ENCODE assay signal across 8 mouse cellular contexts in the genomic region with DNA sequence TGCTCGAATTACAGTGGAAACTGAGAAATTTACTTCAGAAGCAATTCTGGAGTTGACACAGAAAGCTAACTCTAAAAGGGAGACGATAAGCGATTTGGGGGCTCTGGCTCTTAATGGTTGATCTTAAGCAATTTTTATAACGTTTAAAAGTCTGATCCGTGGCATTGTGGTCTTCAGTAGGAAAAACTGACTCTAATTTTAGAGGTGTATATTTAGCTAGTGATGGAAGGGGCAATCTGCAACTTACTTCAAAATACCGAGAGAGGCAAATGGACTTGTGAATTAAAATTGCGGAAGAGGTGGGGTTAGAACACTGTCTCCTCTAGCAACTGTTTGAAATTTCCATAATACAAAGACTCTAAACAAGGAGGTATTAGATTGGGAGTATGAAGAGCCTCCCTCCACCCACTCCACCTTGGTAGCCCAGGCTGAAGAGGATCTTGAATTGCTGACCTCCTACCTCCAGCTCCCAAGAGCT. TPM values are rescaled to one million over a fixed set of nuclear protein-coding genes. Genes with fewer than 3 reads are reported as not detected.
DNase-seq lines count a peak whose midpoint lies in the region; ATAC-seq and TF ChIP-seq lines count a peak whose summit lies in the region.

No protein-coding gene starts in this region.

- TF ChIP-seq POLR2A in liver, adult 2 months (IDR thresholded peaks at IDR 0.05; ENCODE audit: extremely low read depth, insufficient read depth, low read length), result no peak

- peak overlapping the region; percentile 32 for H3K4me3 ChIP-seq in liver, adult 2 months (ENCODE audit: insufficient read depth, low read depth, low read length)
- H3K4me3 ChIP-seq in forebrain, embryonic 16.5 days (replicated peaks; ENCODE audit: low read length), result no peak overlapping the region
- peak overlapping the region; percentile 48 for H3K4me3 ChIP-seq in liver, embryonic 12.5 days

- H3K4me1 ChIP-seq in liver, adult 2 months (ENCODE audit: control insufficient read depth, insufficient read depth, low read length), result peaks cover 6% of the 10 kb centered on the region
- H3K4me1 ChIP-seq in forebrain, embryonic 16.5 days (replicated peaks; ENCODE audit: control insufficient read depth, insufficient read depth, low read length), result peaks cover 13% of the 10 kb centered on the region
- H3K4me1 ChIP-seq in liver, embryonic 12.5 days, result 0 out of 2 replicates have a peak, but pooled peaks cover 13% of the 10 kb centered on the region

- H3K4me2 ChIP-seq in forebrain, embryonic 16.5 days (ENCODE audit: low read length), result peak overlapping the region; percentile 49
- H3K4me2 ChIP-seq in liver, embryonic 12.5 days, result peak overlapping the region; percentile 60

- no peak for DNase-seq in liver, adult 2 months (ENCODE audit: extremely low read depth, low read depth, low spot score)
- no peak for DNase-seq in liver
- DNase-seq in splenic B cell, adult 2 months (ENCODE audit: low read depth, low spot score), result peak; percentile 67
- no peak for DNase-seq in adrenal gland, postnatal 10 days
- DNase-seq in gastrocnemius, postnatal 14 days, result no peak
- no peak for DNase-seq in yolk sac, embryonic 10.5 days (ENCODE audit: low spot score)

- no peak for TF ChIP-seq CTCF in liver, adult 2 months (IDR thresholded peaks at IDR 0.05; ENCODE audit: low read depth, low read length)

- 34% methylated on average over 7 of the region's 7 CpGs for WGBS in liver, adult 2 months
- 48% methylated on average over 7 of the region's 7 CpGs for WGBS in forebrain, embryonic 16.5 days
- WGBS in liver, embryonic 12.5 days (ENCODE audit: insufficient replicate concordance), result 39% methylated on average over 7 of the region's 7 CpGs

- H3K9me3 ChIP-seq in forebrain, embryonic 16.5 days (ENCODE audit: control insufficient read depth, low read length), result no peaks in the 10 kb centered on the region
- no peaks in the 10 kb centered on the region for H3K9me3 ChIP-seq in liver, embryonic 12.5 days (replicated peaks)

- H3K79me2 ChIP-seq in liver, adult 2 months (ENCODE audit: control insufficient read depth, insufficient read depth, low read length), result no peaks in the 10 kb centered on the region

- peak overlapping the region; percentile 75 for H3K27ac ChIP-seq in liver, adult 2 months (replicated peaks; ENCODE audit: insufficient read depth, low read depth, low read length)
- H3K27ac ChIP-seq in forebrain, embryonic 16.5 days (ENCODE audit: low read length), result no peak overlapping the region
- H3K27ac ChIP-seq in liver, embryonic 12.5 days, result peak overlapping the region; percentile 37; the same call in 1 of the 2 replicates

- H3K27me3 ChIP-seq in liver, adult 2 months (ENCODE audit: control insufficient read depth, insufficient read depth, low read length), result no peaks in the 10 kb centered on the region
- no peaks in the 10 kb centered on the region for H3K27me3 ChIP-seq in forebrain, embryonic 16.5 days (replicated peaks; ENCODE audit: control insufficient read depth, insufficient read depth, low read length)
- no peaks in the 10 kb centered on the region for H3K27me3 ChIP-seq in liver, embryonic 12.5 days (replicated peaks)
- no peaks in the 10 kb centered on the region for H3K27me3 ChIP-seq in splenic B cell, adult 2 months (ENCODE audit: control insufficient read depth, insufficient read depth, low read length, poor library complexity, severe bottlenecking)

- intact Hi-C loops in gastrocnemius, postnatal 14 days (cut with DNase I; ENCODE audit: low total_unique reads), result no loop called here

- H3K9ac ChIP-seq in liver, adult 2 months (ENCODE audit: low read depth, low read length), result peak overlapping the region; percentile 40
- H3K9ac ChIP-seq in forebrain, embryonic 16.5 days (replicated peaks; ENCODE audit: low read depth, low read length), result no peak overlapping the region
- H3K9ac ChIP-seq in liver, embryonic 12.5 days, result no peak overlapping the region

- H3K36me3 ChIP-seq in liver, adult 2 months (ENCODE audit: control insufficient read depth, insufficient read depth, low read length), result no peaks in the 10 kb centered on the region
- H3K36me3 ChIP-seq in forebrain, embryonic 16.5 days (ENCODE audit: control insufficient read depth, insufficient read depth), result no peaks in the 10 kb centered on the region
- H3K36me3 ChIP-seq in liver, embryonic 12.5 days, result no peaks in the 10 kb centered on the region
- H3K36me3 ChIP-seq in splenic B cell, adult 2 months (ENCODE audit: control insufficient read depth, insufficient read depth, low read length, poor library complexity, severe bottlenecking), result no peaks in the 10 kb centered on the region

- no peak for ATAC-seq in forebrain, embryonic 16.5 days
- ATAC-seq in liver, embryonic 12.5 days, result no peak

RNA-seq across cellular contexts. Expression of a gene that starts 0.3 kb away (rescaled TPM):
- total RNA-seq in liver, adult 2 months (2014; rRNA removed), result 3.0 and 3.3 TPM in 2 replicates
- 1.0 and 1.4 TPM in 2 replicates for polyA plus RNA-seq in liver, adult 2 months (2012; rRNA removed)
- 0.49 and 1.6 TPM in 2 replicates for polyA plus RNA-seq in forebrain, embryonic 16.5 days (2015; fragmentation: Nextera tagmentation; extraction: Ambion mirVana)
- 0.48 and 1.3 TPM in 2 replicates for polyA plus RNA-seq in liver, embryonic 12.5 days (2016; fragmentation: Nextera tagmentation; extraction: Ambion mirVana)
- total RNA-seq in adrenal gland, postnatal 10 days (2021), result 1 to 10 TPM; 6.8 to 7.0 TPM
- under 1 TPM; 0.35 to 0.38 TPM for total RNA-seq in gastrocnemius, postnatal 14 days (2021)
